Mouse (Mus musculus) small intestine, adult 2 months (tissue): Measurements from ENCODE around the gene Rnase10.

ENCODE experiments used
- CTCF ChIP-seq: fragments of 200-500 bp; IDR thresholded peaks from 2 replicates; pipeline ENCODE4 v1.5.1; 2012; ENCODE audit warnings: low read depth, mild to moderate bottlenecking, control low read depth, inconsistent platforms, low read length, moderate library complexity, mixed read lengths; ENCODE audit not compliant: insufficient replicate concordance, insufficient read length; ENCODE audit errors: extremely low read depth
- POLR2A ChIP-seq: fragments of 200-500 bp; IDR thresholded peaks from 2 replicates; pipeline ENCODE4 v1.6.1; 2012; ENCODE audit warnings: low read depth, mild to moderate bottlenecking, control low read depth, inconsistent platforms, low read length, moderate library complexity

DNA sequence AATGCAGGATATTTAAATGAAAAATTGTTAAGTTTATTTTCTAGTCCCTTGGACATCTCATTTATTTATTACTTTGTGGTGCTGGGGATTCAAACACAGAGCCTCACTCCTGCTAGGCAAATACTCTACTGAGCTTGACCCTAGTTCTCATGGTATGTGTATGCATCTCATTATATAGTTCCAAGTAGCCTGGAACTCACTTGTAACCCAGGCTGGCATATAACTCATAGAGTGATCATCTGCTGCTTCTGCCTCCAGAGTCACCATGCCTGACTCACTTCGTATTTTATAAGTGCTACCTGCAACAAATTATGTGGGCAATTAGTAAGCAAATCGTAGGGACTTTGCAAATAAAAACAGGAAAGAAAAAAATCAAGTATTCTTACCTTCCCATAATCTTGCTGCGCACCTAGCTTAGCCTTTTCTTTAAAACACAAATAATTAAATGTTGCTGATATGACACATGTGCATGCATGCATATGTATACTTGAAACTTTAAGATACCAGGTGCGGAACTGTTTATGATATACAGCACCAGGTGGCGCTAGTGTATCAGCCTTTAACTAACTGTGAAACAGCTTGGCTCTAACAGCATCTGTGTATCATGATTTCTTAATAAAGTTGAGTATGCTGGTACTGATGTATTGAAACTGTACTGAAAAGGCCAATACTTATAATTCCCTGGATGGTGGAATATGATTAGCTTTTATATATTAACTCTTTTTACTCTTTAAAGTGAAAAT, 19.0 kb downstream of the Rnase10 start:
- TF ChIP-seq CTCF (no peak), POLR2A (no peak)
